Mouse (Mus musculus): ENCODE results near the gene Sdhc.
"Not testable (repeated sequence)": the region's sequence is repeated elsewhere in the genome, so short reads cannot be mapped to it uniquely, and the experiment has no call there.

- TF ChIP-seq POLR2A (IDR thresholded peaks at IDR 0.05; ENCODE audit: low read depth, low read length); CTCF (IDR thresholded peaks at IDR 0.05; ENCODE audit: borderline replicate concordance, insufficient read depth, low read length): not testable (repeated sequence)
These were observed 72.0 kb downstream of the Sdhc start for GRCm38 (mm10) chr1:171078419-171078818.
